Mouse (Mus musculus): ENCODE measurements around the gene Mrgpre.

Gene Mrgpre

DNA sequence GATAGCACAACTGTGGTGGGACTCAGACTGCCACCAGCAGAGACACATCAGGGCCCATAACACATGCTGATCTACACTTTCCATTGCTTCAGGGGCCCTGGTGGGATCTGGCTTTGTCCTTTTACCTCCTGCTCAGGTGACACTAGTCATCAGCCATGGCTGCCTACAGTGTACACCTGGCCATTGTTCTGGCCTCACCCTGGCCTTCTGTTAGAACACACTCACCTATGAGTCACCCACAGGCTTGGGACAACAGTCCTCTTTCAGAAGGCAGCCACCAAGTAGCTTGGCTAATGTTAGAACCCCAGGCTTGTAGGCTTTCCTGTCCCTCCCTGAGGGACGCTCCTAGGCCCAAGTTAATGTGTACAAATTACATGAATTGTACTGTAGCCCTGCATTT, 16.5 kb upstream of the Mrgpre start:
- TF ChIP-seq GATA4 (IDR thresholded peaks at IDR 0.05; ENCODE audit: insufficient replicate concordance, low read length), result no peak

GRCm38 (mm10) chr7:143798783-143799182, 14.5 kb upstream of the Mrgpre start:
- TF ChIP-seq GATA4 (IDR thresholded peaks at IDR 0.05; ENCODE audit: insufficient replicate concordance, low read length), result no peak

GRCm38 (mm10) chr7:143793121-143793520, 8.8 kb upstream of the Mrgpre start:
- no peak for TF ChIP-seq GATA4 (IDR thresholded peaks at IDR 0.05; ENCODE audit: insufficient replicate concordance, low read length)

DNA sequence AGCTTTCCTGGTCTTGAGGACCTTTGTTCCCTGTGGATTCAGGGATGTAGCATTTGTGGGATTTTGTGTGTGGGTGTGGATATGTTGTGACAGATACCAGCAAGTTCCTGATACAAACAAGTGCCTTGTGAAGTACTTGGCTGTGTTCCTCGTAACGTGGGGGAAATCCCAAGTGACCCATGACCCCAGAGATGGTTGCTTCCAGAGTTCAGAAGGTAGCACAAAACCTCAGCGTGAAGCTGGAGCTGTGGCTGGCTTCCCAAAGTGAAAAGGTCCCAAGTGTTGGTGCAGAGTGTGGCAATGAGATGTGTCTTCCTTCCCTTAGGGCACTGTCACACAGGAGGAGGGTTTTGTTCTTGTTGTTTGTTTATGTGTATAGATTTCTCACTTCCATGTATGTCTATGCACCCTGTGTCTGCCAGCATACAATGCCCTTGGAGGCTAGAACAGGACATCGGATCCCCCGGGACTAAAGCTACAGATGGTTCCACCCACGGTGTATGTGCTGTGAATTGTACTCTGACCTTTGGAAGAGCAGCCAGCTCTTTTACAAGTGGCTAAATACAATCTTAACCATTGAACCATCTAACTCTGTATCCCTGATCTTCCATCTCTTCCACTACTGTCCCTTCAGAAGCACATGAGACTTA, 8.2 kb upstream of the Mrgpre start:
- TF ChIP-seq GATA4 (IDR thresholded peaks at IDR 0.05; ENCODE audit: insufficient replicate concordance, low read length), result no peak

DNA sequence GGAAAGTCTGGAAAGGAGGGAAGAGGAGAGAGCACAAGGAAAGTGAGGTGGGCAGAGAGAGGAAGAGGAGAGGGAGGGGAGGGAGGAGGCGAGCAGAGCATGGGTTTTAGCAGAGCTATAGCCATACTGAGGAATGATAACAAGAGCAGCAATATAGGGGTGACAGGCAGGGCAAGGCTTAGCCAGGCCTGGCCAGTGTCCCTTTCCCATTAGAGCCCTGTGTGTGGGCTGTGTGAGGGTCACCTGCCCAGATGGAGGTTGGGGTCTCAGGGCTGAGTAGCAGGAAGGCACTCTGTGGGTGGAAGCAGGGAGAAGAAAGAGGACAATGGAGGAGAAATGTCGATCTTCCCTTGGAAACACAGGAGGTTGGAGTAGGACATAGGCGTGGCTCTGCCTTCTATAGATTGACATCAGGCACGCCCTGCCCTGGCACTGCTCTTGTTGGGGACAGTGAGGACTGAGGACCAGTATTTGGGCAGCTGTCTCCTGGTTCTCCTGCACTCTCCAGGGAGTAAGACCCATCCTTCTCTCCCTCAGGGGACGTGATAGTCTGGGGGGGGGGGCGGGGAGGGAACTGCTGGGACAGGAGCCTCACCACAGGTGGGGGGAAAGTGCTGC, 813 bp downstream of the Mrgpre start:
- TF ChIP-seq GATA4 (IDR thresholded peaks at IDR 0.05; ENCODE audit: insufficient replicate concordance, low read length), result no peak

DNA sequence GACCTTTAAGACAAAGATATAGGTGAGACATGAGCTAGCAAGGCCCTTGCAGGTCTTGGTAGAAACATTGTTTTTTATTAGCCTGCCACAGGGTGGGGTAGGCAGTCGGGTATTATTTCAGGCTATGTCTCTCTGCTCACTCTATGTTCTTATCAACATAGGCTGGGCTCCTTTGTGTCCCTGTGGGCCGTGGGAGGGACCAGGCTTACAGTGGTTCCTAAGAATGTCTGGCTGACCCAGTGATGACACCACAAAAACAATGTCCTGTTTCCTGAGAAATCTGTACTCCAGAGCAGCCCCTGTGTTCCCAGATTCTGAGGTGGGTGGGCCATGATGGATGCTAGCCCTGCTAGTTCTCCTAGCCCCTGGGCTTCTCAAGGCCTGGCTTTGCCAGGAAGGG, 6.9 kb downstream of the Mrgpre start:
- TF ChIP-seq GATA4 (IDR thresholded peaks at IDR 0.05; ENCODE audit: insufficient replicate concordance, low read length), result no peak

DNA sequence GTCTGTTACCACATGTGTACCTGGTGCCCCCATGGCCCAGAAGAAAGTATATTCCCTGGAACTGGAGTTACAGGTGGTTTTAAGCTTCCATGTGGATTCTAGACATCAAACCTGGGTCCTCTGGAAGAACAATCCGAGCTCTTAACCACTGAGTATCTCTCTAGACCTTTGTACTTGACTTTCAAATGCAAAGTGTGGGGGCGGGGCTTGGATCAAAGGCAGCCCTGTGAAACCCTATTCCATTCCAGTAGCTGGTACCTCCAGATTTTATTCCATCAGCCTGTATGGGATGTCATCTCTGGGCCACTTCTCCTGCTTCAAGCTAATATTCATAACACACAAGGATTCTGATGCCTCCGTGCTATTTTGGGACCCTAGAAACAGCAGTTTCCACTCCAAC, 8.2 kb downstream of the Mrgpre start:
- TF ChIP-seq GATA4 (IDR thresholded peaks at IDR 0.05; ENCODE audit: insufficient replicate concordance, low read length), result no peak

GRCm38 (mm10) chr7:143769461-143769860, 14.8 kb downstream of the Mrgpre start:
- TF ChIP-seq GATA4 (IDR thresholded peaks at IDR 0.05; ENCODE audit: insufficient replicate concordance, low read length), result no peak

DNA sequence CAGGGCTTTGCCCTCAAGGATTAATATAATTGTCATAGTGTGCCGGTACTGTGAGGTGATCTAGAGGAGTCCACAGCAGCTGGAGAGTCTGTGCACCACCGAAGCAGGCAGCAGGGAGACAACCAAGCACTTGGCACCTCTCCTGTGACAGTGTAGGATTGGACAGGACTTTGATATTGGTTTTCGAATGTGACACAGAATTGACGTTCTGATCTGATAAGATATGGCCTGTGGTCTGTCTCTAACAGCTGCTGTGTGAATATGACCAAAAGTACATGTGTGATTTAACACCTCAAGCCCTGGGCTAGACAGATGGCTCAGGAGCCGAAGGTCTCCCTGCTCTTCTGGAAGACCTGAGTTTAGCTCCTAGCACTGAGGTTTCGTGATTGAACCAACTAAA, 16.0 kb downstream of the Mrgpre start:
- peak; percentile 95 for TF ChIP-seq GATA4 (IDR thresholded peaks at IDR 0.05; ENCODE audit: insufficient replicate concordance, low read length)

DNA sequence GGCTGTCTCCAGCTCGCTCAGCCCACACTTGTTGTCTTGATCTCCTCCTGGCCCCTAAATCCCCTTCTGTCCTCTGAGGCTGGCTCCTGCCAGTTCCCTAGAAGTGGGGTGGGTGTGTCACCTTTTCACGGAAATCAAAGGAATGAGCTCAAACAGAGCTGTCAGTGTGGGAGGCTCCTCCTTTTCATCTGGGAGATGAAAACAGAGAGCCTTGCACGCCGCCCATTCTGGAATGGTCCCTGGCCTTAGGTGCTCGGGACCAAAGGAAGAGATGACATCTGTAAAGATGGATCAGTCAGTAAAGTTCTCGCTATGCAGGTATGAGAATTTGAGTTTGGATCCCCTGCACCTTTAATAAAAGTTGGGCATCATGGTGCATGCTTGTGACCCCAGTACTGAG, 17.4 kb downstream of the Mrgpre start, which contains the start of gene Mrgprg:
Gene Mrgprg, minus strand, starts transcription at position 101 of the 400 bp plus-strand sequence.
- TF ChIP-seq GATA4 (IDR thresholded peaks at IDR 0.05; ENCODE audit: insufficient replicate concordance, low read length), result no peak

DNA sequence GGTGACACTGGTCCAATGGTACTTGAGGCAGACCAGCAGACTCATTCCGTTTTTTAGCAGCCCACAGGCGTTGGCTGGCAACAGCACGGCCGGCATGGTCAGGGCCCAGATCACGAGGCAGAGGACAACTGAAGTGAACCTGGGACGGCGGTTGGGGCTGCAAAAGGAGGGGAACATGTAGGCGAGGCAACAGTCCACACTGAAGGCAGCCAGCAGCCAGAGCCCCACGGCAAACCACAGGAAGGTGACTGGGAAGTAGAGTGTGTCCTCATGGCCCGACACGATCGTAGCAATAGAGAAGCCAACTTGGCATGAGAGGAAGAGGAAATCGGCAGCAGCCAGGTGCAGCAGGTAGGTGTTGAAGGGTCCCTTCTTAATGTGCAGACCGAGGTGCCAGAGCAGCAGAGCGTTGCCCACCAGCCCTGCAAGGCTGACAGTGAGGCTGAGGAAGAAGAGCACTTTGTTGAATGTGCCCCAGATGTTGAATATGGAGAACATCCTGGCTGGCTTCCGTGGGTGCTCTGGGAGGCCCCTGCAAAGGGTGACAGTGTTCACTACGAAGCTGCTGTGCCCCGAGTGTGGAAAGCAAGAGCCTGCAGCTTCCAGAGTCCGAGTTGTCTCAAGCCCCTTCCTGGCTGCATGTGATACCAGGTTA, 19.3 kb downstream of the Mrgpre start:
- TF ChIP-seq GATA4 (IDR thresholded peaks at IDR 0.05; ENCODE audit: insufficient replicate concordance, low read length), result no peak

DNA sequence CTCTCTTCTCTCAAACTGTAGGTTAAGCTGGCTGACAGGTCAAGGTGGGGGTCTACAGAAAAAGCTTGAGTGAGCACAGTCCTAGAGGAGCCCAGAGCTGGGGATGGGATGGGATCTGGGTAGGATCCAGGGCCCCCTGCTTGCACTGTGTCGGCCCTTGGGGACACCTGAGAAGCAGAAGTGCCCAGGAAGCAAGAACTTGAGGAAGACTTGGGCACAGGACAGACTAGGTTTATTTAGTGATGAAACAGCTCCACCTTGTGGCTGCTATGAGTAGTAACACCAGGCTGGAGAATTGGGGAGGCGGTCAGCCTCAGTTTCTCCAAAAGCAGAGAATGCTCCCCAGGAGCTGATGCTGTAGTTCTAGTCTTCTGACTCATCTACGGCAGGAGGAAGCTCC, 20.5 kb downstream of the Mrgpre start:
- no peak for TF ChIP-seq GATA4 (IDR thresholded peaks at IDR 0.05; ENCODE audit: insufficient replicate concordance, low read length)

GRCm38 (mm10) chr7:143758956-143759355, 25.3 kb downstream of the Mrgpre start:
- TF ChIP-seq GATA4 (IDR thresholded peaks at IDR 0.05; ENCODE audit: insufficient replicate concordance, low read length), result no peak

- no peak for TF ChIP-seq GATA4 (IDR thresholded peaks at IDR 0.05; ENCODE audit: insufficient replicate concordance, low read length)
Observed at GRCm38 (mm10) chr7:143757696-143758095, 26.6 kb downstream of the Mrgpre start.

- no peak for TF ChIP-seq GATA4 (IDR thresholded peaks at IDR 0.05; ENCODE audit: insufficient replicate concordance, low read length)
Observed at GRCm38 (mm10) chr7:143757027-143757390, 27.3 kb downstream of the Mrgpre start.
